Mouse (Mus musculus) right cerebral cortex, postnatal 10 days (tissue): Measurements from ENCODE around the gene Igf1r.
"Not testable (repeated sequence)": the region's sequence is repeated elsewhere in the genome, so short reads cannot be mapped to it uniquely, and the experiment has no call there.

ENCODE experiments used
- DNase-seq, 2 experiments: peaks; one replicate each; pipeline ENCODE4 v3.0.0; 2021; ENCODE audit warnings: low spot score in 2 of 2

Gene Igf1r

DNA sequence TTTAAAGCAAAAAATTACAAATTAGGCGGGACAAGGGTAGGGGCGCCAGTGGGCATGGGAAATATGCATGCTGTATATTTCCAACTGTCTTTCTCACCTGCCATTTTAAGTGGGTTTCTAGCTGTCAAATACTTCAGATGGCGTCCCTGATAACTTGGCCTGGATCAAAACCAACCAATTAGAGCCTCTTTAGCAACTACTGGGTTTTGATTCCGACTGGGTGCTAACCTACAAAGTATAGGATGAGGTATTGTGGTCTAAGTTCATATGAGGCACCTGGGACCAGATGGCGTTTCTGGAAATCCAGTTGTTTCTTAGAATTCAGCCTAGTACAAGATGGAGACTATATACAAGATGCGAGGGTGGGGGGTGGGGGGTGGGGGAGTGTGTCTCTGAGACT, 319.2 kb downstream of the Igf1r start:
- DNase-seq: no peak

DNA sequence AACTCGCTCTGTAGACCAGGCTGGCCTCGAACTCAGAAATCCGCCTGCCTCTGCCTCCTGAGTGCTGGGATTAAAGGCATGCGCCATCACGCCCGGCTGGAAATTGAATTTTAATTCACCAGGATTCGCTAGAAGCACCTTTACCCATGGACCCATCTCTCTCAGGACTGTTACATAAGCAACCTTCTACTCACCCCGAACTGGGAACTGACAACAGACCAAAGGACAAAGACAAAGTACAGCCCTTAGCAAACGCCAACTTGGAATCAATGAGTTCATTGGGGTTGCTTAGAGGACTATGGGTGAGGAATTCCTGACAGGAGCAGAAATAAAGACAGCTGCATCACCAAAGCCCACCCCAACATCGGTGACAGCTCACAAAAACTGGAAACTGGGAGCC, 320.0 kb downstream of the Igf1r start:
- no peak for DNase-seq

DNA sequence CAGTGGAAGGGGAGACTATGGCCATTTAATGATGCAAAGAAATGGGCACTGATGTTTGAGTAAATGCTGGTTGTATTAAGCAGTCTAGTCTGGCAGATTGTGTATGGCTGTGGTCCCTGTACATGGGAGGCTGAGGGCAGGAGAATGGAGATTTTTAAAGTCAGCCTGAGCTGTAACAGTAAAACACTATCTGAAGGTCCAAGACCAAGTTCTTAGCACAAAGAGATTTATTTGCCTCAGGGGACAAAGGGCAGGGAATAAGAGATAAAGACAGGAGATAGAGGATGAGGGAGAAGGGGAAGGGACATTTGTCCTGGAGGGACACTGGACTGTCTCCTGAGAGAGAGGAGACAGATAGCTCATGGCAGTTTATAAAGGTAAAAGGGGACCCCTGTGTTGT, 320.9 kb downstream of the Igf1r start, which contains the start of gene Fam169b:
Fam169b (plus strand) TSS at position 325 of the 400 bp plus-strand sequence.
- no peak for DNase-seq

DNA sequence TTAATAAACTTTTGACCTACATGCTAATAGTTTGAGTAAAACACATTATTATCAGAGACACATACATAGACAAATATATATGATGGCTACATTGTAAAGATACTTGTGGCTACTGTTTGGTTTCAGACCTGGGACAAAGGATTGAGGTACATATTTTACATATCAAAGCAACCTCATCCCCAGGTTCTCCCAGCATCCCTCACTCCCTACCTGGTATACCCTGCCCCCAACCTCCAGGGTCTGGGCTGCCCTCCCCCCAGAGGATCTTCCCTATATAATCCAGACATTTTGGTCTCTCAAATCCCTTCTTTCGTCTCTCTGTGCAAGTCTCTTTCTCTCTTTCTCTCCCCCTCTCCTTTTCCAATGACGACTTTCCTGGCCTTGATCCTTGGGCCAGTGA, 321.6 kb downstream of the Igf1r start:
- no peak for DNase-seq

DNA sequence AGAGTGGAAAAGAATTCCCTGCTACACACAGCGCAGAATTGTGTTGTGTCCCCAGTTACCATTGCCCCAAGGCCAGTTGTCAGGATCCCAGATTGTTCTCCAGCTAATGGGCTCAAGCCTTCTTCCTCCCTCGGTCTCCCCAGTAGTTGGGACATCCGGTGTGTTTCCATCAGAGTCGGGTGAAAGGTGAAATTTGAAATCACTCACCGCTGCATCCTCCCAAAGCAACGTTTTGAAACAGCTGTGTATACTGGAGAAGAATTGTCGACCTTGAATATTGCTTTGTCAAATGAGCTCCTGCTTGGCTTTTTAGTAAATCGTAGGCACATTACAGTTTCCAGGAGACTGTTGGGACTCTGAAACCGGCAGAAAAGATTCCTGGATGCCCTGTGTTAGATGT, 322.3 kb downstream of the Igf1r start:
- no peak for DNase-seq

DNA sequence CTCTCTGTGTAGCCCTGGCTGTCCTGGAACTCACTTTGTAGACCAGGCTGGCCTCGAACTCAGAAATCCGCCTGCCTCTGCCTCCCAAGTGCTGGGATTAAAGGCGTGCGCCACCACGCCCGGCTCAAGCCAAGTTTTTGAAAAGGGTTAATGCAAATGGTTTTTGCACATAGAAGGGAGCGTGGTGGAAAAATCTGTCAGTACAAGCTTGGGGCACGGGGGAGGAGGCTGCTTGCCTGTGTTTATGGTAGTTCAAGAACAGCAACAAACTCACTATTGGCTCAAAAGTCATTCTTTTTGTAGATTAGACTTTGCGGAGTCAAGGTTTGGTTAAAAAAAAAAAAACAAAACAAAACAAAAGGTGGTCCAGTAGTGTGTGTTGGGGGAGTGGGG, 322.8 kb downstream of the Igf1r start:
- DNase-seq: not testable (repeated sequence)

DNA sequence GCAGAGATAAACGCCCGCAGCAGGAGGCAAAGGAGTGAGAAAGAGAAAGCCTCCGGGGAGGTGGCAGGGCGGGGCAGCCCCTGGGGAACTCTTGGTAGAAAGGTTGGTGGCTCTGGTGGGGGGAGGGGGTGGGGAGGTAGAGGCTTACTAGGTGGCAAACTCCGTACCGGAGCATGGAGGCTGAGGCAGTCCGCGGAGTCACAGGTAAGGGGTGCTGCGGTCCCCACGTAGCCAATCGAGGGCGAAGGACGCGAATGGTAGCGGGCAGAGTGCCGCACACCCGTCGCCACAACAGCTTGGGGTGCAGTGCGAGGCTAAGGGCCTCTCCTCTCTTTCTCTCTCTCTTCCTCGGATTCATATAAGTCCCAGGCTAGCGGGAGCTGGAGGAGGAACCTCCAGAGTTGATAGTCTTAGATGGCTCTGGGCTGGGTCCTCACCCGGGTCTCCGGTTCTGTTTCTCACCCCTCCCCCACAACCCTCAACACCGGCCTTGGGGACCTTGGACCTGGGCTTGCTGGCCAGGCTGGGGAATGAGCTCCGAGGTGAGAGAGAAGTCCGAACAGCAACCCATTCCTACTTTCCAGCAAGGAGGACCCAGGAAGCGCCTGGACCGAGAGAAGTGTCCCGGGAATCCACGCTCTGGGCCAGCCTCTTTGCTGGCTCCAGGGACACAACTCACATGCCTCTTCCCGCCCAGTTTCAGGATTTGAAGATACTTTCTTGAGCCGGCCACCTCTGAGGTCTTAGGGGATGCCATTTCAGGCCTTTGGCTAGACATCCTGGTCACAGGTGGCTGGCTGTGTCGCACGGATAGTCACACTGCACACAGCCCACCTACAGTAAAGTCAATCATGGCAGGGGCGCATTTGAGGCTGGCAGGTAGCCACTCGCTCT, 323.5 kb downstream of the Igf1r start:
- DNase-seq: no peak

DNA sequence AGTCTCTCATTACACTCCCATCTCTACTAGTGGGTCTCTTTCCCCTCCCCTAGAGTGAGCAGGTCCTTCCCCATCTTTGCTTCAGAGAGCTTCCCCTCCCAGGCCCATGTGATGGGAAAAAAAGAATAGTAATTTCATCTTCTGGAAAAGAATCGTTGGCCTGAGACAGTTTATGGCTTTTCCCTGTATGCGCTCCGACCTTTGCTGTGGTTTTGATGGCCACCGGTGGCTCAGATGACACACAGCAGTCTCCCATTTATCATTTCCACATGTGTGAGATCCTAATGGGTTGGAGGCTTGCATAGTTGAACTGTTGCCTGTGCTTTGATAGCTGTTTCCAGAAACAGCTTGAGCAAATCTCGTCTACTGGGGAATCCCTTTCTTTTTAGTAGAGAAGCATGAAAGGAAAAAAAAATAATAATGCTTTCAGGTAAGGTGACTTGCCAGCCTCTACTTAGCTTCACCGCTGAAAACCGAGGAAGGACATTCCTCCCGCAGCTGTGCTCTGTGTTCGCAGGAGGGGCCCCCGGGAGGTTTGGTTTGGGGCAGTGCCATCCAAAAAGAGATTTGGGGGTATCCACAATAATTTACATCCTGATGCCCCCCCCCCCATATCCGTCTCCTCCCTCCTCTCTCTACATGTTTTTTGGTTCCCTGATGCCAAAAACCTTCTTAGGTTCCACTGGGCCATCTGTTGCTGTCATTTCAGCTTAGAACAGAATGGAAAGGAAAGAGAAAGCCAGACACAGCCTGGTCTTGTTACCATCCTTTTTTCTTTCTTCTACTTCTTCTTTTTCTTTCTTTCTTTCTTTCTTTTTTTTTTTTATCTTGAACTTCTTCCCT, 324.6 kb downstream of the Igf1r start:
- no peak for DNase-seq

DNA sequence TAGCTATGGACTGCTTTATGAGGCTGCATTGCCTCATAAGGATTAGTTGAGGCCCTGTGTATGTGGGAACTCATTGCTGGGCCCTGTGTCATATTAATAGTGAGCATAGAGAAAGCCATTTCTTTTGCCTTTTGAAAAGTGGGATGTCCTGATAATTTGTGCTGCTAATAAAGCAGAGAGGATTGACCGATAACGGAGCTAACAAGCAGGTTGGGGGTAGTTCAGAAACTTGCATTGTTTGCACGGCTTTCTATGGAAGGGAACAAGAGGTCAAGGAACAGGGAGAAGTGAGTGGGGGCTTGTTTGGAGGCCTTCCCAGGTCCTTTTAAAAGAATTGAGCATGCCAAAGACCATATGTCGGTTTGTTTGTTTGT, 325.3 kb downstream of the Igf1r start:
- DNase-seq: no peak

DNA sequence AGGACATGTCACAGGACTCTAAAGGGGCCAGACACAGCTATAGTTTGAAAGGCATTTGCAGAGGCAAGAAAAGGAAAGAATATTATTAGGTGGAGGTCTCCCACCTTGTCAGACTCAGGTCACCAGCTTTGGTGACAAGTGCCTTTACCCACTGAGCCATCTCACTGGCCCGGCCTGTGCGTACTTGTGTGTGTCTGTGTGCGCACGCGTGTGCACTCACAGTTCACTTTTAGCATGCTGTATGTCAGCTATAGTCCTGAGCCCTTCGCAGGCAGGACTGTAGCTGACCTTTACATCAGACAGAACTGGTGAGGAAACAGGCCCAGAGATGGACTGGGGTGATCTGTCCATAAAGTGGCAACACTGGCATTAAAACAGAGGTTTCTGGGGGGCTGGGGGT, 325.8 kb downstream of the Igf1r start:
- DNase-seq: no peak

DNA sequence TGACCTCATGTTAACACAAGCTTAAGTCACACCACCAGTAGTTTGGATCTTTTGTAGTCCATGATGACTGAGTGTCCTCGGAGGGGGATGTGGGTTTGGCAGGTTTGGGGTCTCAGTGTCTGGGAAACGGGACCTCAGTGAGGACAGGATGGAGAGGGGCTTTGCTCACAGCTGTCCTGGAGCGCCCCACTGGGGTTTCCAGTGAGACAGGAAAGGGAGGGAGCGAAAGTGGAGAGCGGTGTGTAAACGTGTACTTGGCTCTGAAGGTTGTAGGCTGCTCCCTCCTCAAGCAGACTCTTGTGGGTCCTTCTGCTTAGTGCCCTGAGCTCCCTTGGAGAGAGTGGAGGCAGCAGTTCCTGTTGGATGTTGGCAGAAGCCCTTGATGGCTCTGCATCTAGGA, 326.3 kb downstream of the Igf1r start:
- no peak for DNase-seq

DNA sequence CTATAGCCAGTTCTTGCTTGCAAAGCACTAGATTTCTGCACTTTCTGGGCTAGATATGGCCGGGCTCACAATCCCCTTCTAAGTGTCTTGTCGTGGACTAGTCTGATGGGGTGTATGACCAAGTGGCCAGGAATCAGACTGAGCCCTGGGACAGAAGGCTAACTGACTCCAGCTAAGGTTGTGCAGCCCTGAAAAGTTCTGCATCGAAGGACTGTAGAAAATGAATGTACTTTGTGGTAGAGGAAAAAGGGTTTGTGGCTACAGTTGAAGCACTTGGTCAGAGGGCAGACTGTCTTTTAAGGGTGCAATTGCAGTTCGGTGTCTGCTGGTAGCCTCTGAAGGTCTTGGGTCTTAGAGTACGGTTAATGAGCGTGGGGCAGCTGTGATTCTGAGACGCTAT, 326.9 kb downstream of the Igf1r start:
- DNase-seq: no peak

DNA sequence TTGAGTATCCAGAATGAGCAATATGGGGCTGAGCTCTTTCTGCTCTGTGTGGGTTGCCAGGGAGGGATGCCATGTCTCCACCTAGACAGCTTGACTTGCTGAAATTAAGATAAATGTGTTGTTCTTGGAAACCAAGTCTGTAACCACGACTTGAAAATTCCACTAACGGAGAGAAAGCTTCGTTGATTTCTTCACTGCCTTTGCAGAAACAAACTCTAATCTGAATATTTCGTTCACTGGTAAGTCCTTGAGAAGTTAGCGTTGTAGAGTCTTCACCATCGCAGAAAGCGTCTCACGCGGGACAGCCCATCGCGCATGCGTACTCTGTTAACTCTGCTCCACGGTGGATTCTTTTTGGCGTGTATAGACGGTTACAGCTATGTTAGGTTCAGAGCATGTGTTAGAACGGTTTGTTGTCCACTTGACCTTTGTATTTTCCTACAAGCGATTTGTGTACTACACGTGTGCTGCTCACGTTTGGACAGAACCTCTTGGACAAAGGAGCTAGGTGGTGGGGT, 327.8 kb downstream of the Igf1r start:
- DNase-seq: peak in 1 of 2 experiments; percentile 32

DNA sequence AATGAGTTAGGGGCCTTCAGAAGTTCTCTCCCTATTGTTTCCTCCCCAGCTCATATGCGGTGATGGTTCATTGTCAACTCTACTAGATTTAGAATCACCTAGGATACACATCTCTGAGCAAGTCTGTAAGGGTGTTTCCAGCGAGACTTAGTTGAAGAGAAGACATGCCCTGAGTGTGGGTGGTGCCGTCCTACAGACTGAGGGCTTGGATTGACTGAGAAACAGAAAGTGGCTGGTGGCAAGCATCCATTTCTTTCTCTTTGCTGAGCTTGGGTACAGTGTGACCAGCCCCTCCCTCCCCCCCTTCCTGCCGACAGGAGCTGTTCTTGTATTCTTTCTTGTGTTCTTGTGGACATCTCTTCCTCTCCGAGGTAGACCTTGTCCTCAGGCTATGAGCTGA, 328.7 kb downstream of the Igf1r start:
- DNase-seq: no peak

DNA sequence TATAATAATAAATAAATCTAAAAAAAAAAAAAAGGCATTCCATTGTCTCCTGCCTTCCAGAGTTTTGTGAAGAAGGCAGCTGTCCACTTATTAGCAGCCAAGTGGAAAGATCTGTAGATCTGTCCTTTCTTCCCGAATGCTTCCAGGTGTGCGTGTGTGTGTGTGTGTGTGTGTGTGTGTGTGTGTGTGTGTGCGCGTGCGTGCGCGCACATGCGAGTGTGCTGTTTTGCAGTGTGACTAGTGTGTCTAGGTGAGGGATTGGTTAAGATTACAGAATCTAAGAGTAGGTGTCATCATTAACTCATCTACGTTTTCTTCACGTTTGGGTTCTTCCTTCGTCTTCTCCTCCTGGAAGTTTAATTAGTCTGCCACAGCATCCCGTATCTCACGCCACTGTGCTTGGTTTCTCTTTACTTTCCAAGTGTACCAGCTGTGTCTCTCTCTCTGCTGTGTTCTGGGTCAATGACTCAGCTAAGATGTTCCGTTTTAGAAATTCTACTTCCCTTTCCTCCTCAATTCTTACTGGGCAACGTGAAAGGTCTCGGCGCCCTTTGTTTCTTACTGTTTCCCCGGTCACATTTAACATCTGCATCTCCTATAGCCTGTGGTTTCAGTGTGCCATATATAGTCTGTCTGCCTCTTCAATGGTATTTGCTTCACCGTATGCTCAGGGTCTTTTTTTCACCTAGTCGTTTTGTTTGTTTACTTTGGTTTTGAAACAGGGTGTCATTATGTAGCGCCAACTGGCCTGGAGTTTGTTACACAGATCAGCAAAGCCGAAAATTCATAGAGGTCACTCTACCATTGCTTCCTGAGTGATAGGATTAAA, 329.9 kb downstream of the Igf1r start:
- no peak for DNase-seq

DNA sequence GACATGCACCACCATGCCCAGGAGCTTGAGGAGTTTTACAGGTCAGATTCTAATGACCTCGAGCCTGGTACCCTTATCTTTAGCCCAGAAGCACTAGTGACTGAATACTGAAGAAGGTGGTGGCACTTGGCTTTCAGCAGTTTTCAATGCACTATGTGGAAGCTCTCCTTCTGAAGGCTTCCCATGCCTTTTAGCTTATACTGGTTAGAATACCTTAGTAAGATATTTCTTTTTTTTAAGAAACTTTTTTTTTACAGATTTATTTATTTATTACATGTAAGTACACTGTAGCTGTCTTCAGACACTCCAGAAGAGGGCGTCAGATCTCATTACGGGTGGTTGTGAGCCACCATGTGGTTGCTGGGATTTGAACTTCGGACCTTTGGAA, 330.5 kb downstream of the Igf1r start:
- not testable (repeated sequence) for DNase-seq
